23 mouse cellular contexts compared by ENCODE assay signal in the genomic region with DNA sequence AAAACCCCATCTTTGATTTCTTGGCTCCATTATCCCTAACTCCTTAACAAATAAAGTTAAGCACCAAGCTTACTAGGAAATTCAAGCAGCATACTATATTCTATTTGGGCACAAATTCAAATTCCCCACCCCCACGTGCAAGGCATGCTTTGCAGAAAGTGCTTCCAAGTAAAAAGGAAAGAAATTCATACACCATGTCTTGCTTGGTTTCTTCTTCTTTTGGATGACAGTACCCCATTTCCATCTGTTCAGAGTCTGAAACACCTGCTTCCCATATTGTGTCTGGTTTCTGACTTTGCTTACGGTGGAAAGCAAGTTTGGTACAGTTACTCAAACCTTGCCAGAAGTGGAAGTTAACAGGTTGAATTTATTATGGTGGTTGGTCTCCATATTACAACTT.
DNase-seq lines count a peak whose midpoint lies in the region; ATAC-seq lines count a peak whose summit lies in the region.
"Had no signal": no experiment of that assay in that cellular context is flagged by ENCODE, and none has a peak within 500 bp of the region (broad histone marks: within the 10 kb centered on the region; RNA-seq: fewer than 3 reads in every experiment).

No protein-coding gene starts in this region.

- no peaks in the 10 kb centered on the region for H3K9me3 ChIP-seq in forebrain, embryonic 13.5 days (replicated peaks)
- H3K9me3 ChIP-seq in forebrain, embryonic 11.5 days (ENCODE audit: control insufficient read depth, low read length): no peaks in the 10 kb centered on the region
- no peaks in the 10 kb centered on the region for H3K9me3 ChIP-seq in forebrain, embryonic 16.5 days (ENCODE audit: control insufficient read depth, low read length)
- H3K9me3 ChIP-seq: limb, embryonic 10.5 days; liver, embryonic 15.5 days; lung, embryonic 15.5 days; megakaryocyte, embryonic 14.5 days; midbrain, embryonic 13.5 days had no signal

- H3K27me3 ChIP-seq in forebrain, embryonic 13.5 days: no peaks in the 10 kb centered on the region
- no peaks in the 10 kb centered on the region for H3K27me3 ChIP-seq in forebrain, embryonic 11.5 days (ENCODE audit: control insufficient read depth, insufficient read depth, low read length)
- H3K27me3 ChIP-seq in forebrain, embryonic 16.5 days (replicated peaks; ENCODE audit: control insufficient read depth, insufficient read depth, low read length): no peaks in the 10 kb centered on the region
- H3K27me3 ChIP-seq: liver, embryonic 15.5 days; lung, embryonic 15.5 days; megakaryocyte, embryonic 14.5 days; midbrain, embryonic 13.5 days had no signal

- no peak overlapping the region for H3K9ac ChIP-seq in forebrain, embryonic 13.5 days
- no peak overlapping the region for H3K9ac ChIP-seq in forebrain, embryonic 11.5 days (ENCODE audit: low read length)
- H3K9ac ChIP-seq in forebrain, embryonic 16.5 days (replicated peaks; ENCODE audit: low read depth, low read length): no peak overlapping the region
- H3K9ac ChIP-seq: hindbrain, embryonic 14.5 days; liver, embryonic 15.5 days; lung, embryonic 15.5 days; midbrain, embryonic 13.5 days had no signal

- H3K4me2 ChIP-seq in forebrain, embryonic 13.5 days: no peak overlapping the region
- H3K4me2 ChIP-seq in forebrain, embryonic 11.5 days (ENCODE audit: low read depth, low read length, severe bottlenecking): no peak overlapping the region
- H3K4me2 ChIP-seq in forebrain, embryonic 16.5 days (ENCODE audit: low read length): no peak overlapping the region
- H3K4me2 ChIP-seq: hindbrain, embryonic 14.5 days; liver, embryonic 15.5 days; lung, embryonic 15.5 days; midbrain, embryonic 13.5 days had no signal

- intact Hi-C loops in left cerebral cortex, postnatal 14 days (cut with DNase I): no loop called here

- whole genome bisulfite sequencing in forebrain, embryonic 13.5 days: 87% methylated on average over 2 of the region's 2 CpGs
- 84% methylated on average over 2 of the region's 2 CpGs for WGBS in forebrain, embryonic 11.5 days
- WGBS in forebrain, embryonic 16.5 days: 69% methylated on average over 2 of the region's 2 CpGs

- H3K4me3 ChIP-seq in forebrain, embryonic 13.5 days: no peak overlapping the region
- no peak overlapping the region for H3K4me3 ChIP-seq in forebrain, embryonic 11.5 days (ENCODE audit: low read depth, low read length)
- no peak overlapping the region for H3K4me3 ChIP-seq in forebrain, embryonic 16.5 days (replicated peaks; ENCODE audit: low read length)
- H3K4me3 ChIP-seq: limb, embryonic 10.5 days; liver, embryonic 15.5 days; lung, embryonic 15.5 days; megakaryocyte, embryonic 14.5 days; midbrain, embryonic 13.5 days had no signal

- no peak for DNase-seq in forebrain, embryonic 11.5 days (ENCODE audit: low spot score)
- DNase-seq in left cerebral cortex, postnatal 14 days (ENCODE audit: low spot score in 2 of 2): peak; percentile 29 to 51
- DNase-seq in left cerebral cortex, adult 11 months (ENCODE audit: low spot score): no peak
- DNase-seq in telencephalon, adult 2 months (ENCODE audit: low read depth, low spot score): peak; percentile 72
- no peak for DNase-seq in thymus, postnatal 36 days
- DNase-seq: adrenal gland, postnatal 25 days; cerebellum, adult 11-12 months; cerebellum, postnatal 10 days; heart, postnatal 4 days; kidney, adult 18-20 months; kidney, postnatal 4 days; liver; lung, postnatal 36 days; thymus, postnatal 25 days had no signal

- no peaks in the 10 kb centered on the region for H3K4me1 ChIP-seq in forebrain, embryonic 13.5 days
- H3K4me1 ChIP-seq in forebrain, embryonic 11.5 days (replicated peaks; ENCODE audit: control insufficient read depth, insufficient read depth, low read length): no peaks in the 10 kb centered on the region
- H3K4me1 ChIP-seq in forebrain, embryonic 16.5 days (replicated peaks; ENCODE audit: control insufficient read depth, insufficient read depth, low read length): no peaks in the 10 kb centered on the region
- H3K4me1 ChIP-seq: limb, embryonic 10.5 days; liver, embryonic 15.5 days; lung, embryonic 15.5 days; megakaryocyte, embryonic 14.5 days; midbrain, embryonic 13.5 days had no signal

- H3K27ac ChIP-seq in forebrain, embryonic 13.5 days: no peak overlapping the region
- no peak overlapping the region for H3K27ac ChIP-seq in forebrain, embryonic 11.5 days (ENCODE audit: low read depth, low read length)
- no peak overlapping the region for H3K27ac ChIP-seq in forebrain, embryonic 16.5 days (ENCODE audit: low read length)
- H3K27ac ChIP-seq: hindbrain, embryonic 14.5 days; limb, embryonic 10.5 days; liver, embryonic 15.5 days; lung, embryonic 15.5 days; midbrain, embryonic 13.5 days had no signal

- no peaks in the 10 kb centered on the region for H3K36me3 ChIP-seq in forebrain, embryonic 13.5 days (ENCODE audit: poor library complexity, severe bottlenecking)
- H3K36me3 ChIP-seq in forebrain, embryonic 11.5 days (ENCODE audit: control insufficient read depth, insufficient read depth, low read length): no peaks in the 10 kb centered on the region
- no peaks in the 10 kb centered on the region for H3K36me3 ChIP-seq in forebrain, embryonic 16.5 days (ENCODE audit: control insufficient read depth, insufficient read depth)
- H3K36me3 ChIP-seq: limb, embryonic 10.5 days; liver, embryonic 15.5 days; lung, embryonic 15.5 days; midbrain, embryonic 13.5 days had no signal

- ATAC-seq in forebrain, embryonic 13.5 days: peak; percentile 55; the same call in 1 of the 2 replicates
- no peak for ATAC-seq in forebrain, embryonic 11.5 days (replicated peaks; ENCODE audit: low FRiP score)
- peak; percentile 82 for ATAC-seq in forebrain, embryonic 16.5 days
- ATAC-seq: inflammation-experienced regulatory T-cells, adult 6 months; midbrain, embryonic 13.5 days had no signal

Comparison
In these comparisons a context has a peak if more than half of its experiments do, and no peak if none do; other contexts are left out.
1. DNase-seq: peak in left cerebral cortex, postnatal 14 days (2 of 2) and telencephalon, adult 2 months (single experiment); none in forebrain, embryonic 11.5 days (single experiment), left cerebral cortex, adult 11 months (single experiment) and thymus, postnatal 36 days (0 of 2).